In genomic region chr17:31503337-31503736, GRCm38 (mm10) we compare ENCODE assay signal across 18 mouse cellular contexts.
"Had no signal": no experiment of that assay in that cellular context is flagged by ENCODE, and none has a peak within 500 bp of the region (broad histone marks: within the 10 kb centered on the region; RNA-seq: fewer than 3 reads in every experiment).

No protein-coding gene starts in this region.

- H3K9ac ChIP-seq: lung, embryonic 14.5 days; midbrain, embryonic 12.5 days; neural tube, embryonic 13.5 days; neural tube, embryonic 15.5 days had no signal

- H3K4me1 ChIP-seq: neural tube, embryonic 15.5 days had no signal

- H3K27ac ChIP-seq: midbrain, embryonic 10.5 days; midbrain, embryonic 12.5 days; neural tube, embryonic 13.5 days; neural tube, embryonic 15.5 days had no signal

- H3K9me3 ChIP-seq: midbrain, embryonic 10.5 days; midbrain, embryonic 12.5 days; neural tube, embryonic 13.5 days; neural tube, embryonic 15.5 days had no signal

- DNase-seq: lung, adult 18-20 months; lung, embryonic 14.5 days; lung, postnatal 10 days; lung, postnatal 4 days; midbrain, embryonic 14.5 days; retina, postnatal 1 day; right cerebral cortex, postnatal 25 days; right cerebral cortex, postnatal 4 days; spleen, adult 18-20 months; thymus, adult 2 months; thymus, postnatal 25 days; thymus, postnatal 4 days had no signal

- H3K4me2 ChIP-seq: lung, embryonic 14.5 days; midbrain, embryonic 12.5 days; neural tube, embryonic 13.5 days; neural tube, embryonic 15.5 days had no signal

- H3K27me3 ChIP-seq: midbrain, embryonic 12.5 days; neural tube, embryonic 13.5 days; neural tube, embryonic 15.5 days had no signal

- H3K4me3 ChIP-seq: midbrain, embryonic 10.5 days; midbrain, embryonic 12.5 days; myocyte; neural tube, embryonic 13.5 days; neural tube, embryonic 15.5 days had no signal

- ATAC-seq: midbrain, embryonic 16.5 days had no signal
